Mouse (Mus musculus) kidney, adult 2 months (tissue): ENCODE measurements around the gene Mmp14.

ENCODE experiments used
- CTCF ChIP-seq: fragments of 200-500 bp; conservative IDR thresholded peaks from 2 replicates; pipeline ENCODE4 v1.5.1; 2011; ENCODE audit warnings: low read depth, mild to moderate bottlenecking, control low read depth, low read length, moderate library complexity, mixed read lengths; ENCODE audit not compliant: insufficient read depth, insufficient read length
- POLR2A ChIP-seq: fragments of 200-500 bp; IDR thresholded peaks from one replicate; pipeline ENCODE4 v1.6.1; 2011; ENCODE audit warnings: low read depth, low read length, control low read depth

DNA sequence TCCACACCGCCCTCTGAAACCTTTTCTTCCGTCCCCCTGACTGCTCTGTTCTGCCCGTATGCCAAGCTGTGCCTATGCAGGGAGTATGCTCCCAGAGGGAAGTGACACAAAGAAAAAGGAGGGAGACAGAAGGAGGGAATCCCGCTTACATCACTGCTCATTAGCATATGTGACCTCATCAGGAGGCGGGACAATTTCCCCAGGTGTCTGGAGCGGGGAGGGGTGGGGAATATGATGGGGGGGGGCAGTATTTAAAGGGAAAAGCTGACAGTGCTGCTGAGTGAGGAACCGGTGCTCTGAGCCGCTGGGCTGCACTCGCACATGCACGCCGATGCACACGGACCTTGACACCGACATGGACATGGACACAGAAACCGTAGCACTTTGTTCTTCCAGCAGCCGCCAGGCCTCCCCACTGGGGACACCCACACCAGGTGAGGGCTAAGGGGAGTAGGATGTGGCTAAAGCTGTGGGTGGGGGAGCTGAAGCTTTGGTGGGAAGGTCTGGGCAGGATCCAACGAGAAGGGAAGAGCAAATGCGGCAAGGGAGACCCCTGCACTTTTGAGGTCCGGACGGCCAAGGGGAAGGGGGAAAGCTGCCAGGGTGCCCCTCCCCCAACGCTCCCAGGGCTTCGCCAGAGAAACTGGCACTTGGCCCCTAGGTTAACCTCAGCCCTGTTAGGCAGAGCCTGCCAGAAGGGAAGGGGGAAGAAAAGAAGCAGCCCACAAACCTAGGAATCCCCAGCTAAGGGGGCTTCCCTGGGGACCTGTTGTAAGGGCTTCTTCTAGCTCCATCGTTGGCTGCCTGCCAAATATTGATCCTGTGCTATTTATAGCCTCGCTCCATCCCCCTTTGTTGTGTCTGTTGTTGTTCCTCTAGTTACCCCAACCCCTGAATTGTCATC is 44.8 kb downstream of the Mmp14 start, which contains the start of gene Rem2:
- TF ChIP-seq CTCF, result no peak
- no peak for TF ChIP-seq POLR2A
